Mouse (Mus musculus) CD4-positive, CD25-positive, alpha-beta regulatory T cell, adult 4 months (primary cell): Measurements from ENCODE around the gene Mgp. TPM values are rescaled to one million over a fixed set of nuclear protein-coding genes. Genes with fewer than 3 reads are reported as not detected.

Experiments
- ATAC-seq: one replicate; pipeline ENCODE4 v1.8.0; 2017
- polyA plus RNA-seq, 2 experiments: library from polyadenylated mRNA; unstranded; fragments of 100-300 nt; shearing (Covaris generic); gene quantifications; one replicate each; pipeline ENCODE4 v1.2.1; 2017

The Mgp gene
- polyA plus RNA-seq, 2 experiments from 2014 or later: not detected

DNA sequence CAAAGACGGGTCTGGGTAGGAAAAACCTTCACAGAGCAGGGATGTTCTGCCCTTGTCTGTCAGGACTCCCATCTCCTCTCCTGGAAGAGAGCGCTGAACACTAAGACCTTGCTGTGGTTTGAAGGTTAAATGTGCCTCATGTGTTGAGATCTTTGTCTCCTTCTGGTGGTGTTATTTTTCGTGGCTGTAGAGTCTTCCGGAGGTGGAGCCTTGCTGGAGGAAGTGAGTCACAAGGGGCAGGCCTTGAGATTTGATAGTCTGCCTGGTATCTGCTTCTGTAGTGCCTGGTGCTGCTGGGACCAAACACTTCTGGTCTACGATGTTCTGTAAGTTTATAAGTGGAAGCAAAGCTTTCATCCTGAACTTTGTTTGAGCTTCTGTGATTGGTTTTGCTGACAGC, 26.7 kb downstream of the Mgp start:
- ATAC-seq: no peak

DNA sequence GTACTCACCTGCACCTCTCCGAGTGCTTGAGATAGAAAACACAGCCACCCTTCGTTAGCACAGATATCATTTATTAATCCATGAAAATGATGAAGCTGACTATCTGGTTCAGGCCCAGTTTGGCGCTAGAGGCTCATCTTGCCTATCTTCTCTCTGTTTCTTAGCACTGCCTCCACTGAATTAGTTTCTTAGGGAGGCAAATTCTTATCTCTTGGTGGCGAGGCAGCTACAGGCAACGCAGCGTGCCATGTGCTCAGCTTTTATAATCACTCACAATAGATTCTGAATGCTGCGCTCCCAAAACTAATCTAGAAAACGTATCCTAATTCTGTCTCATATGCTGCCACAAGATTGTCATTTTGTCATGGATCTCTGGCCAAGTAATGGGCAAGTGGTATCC, 27.2 kb downstream of the Mgp start:
- no peak for ATAC-seq

DNA sequence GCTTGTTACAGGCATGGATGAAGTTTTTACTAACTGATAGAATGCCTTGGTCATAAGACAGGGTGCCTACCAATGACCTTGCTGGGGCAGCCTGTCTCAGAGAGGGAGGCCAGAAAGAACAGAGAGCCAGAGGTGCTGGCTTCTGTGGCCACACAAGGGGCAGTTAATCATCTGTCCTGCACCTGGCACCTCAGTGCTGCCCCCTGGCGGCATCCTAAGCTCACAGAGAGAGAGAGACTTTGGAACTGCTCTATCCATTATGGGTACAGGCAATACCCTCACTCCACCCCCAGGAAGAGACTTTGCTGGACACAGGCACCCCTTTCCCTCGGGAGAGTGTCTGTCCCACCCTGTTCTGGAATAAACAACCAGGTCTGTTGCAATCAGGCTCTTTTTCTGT, 27.8 kb downstream of the Mgp start:
- peak; percentile 51 for ATAC-seq

DNA sequence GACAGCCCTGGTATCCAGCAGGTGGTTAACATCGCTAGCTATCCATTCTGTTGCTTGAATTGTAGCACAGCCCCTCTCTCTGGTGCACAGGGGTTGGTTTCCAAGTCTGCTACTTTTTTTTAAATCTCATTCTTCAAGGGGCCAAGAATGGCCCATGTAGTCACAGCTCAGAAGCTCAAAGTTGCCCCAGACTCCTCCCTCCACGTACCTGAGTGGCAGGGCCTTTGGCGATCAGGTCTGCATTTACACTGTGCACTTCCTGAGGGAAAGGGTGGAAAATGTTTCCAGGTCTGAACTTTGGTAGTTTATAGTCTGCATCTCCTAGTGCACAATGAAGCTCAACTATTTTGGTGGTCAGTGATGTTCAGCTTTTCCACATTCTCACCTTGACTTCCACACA, 28.4 kb downstream of the Mgp start:
- no peak for ATAC-seq

DNA sequence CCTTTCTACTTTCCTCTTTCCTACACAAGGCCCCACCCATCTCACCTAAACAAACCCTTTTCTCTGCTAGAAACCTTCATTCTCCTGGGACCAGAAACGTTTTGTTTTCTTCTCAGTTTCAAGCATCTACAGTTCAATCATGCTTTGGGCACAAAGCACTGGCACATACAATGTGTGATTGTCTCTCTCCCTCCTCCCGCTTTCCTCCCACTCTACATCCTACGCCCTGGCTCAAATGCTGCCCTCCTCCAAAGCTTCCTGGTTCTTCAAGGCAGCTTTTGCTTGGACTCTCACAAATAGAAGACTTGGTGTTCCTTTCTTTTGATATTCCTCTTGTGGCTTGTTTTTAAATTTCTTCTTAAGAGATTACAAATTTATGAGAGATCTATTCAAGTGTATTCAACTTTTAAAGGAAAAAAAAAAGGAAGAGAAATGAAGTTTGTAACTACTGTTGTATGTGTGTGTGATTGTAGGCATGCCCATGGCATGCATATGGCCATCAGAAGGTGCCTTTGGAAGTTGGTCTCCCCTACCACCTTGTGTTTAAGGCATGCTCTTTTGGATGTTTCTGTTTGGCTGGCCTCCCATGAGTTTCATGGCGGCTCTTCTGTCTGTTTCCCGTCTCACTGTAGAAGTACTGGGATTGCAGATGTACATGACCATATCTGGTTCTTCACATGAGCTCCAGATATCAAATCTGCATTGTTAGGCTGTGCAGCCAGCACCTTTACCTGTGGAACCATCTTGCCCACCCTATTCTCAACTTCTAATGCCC, 29.7 kb downstream of the Mgp start:
- no peak for ATAC-seq

DNA sequence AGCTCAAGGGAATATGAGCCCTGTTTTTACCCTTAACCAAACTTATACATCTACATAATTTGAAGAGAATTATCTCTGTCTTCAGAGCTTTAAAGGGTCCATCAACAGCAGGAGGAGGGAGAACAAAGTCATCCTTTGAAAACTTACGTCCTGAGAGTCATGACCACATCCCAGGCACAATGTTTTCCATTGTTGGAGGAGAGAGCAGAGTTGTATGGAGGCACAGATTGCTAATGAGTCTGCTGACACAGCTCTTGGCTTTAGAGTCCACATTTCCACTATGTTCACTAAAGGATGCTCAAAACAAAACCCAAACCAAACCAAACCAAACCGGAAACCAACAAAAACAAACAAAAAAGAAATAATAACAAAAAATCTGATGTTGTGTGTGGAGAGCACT, 30.7 kb downstream of the Mgp start:
- no peak for ATAC-seq

DNA sequence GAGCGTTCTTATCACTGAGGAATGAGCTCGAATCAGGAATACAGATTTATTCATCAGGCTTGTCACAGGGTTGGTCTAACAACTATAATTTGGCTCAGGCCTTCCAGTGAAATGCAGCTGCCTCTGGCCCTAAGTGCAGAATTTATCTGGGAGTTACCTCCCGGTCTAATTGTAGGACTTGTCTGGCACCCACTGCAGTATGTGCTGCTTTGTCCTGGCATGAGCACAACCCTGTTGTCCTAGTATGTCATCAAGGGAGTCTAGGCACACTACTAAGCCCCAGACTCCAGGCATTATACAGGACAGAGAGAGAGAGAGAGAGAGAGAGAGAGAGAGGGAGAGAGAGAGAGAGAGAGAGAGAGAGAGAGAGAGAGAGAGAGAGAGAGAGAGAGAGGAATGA, 38.3 kb downstream of the Mgp start:
- ATAC-seq: no peak

DNA sequence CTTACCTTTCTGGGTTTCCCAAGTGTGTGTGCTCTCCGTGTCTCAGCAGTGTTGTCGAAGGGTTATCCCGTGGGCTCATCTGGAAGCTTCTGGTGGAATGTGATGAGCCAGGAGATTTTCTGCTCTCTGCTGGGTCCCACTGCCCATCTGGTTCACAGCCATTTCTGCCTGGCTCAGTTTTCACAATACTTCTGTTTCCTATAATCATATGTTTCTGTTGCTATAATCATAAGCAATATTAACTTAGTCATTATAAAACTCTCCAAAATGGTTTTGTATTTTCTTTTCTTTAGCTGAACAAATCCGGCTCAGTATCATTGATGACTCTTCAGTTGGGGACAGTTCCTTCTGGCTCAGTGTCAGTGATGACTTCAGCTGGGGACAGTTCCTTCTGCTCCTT, 40.3 kb downstream of the Mgp start, which contains the start of gene Smco3:
Gene Smco3 (minus strand): TSS at position 101 of the 400 bp plus-strand sequence.
- no peak for ATAC-seq

DNA sequence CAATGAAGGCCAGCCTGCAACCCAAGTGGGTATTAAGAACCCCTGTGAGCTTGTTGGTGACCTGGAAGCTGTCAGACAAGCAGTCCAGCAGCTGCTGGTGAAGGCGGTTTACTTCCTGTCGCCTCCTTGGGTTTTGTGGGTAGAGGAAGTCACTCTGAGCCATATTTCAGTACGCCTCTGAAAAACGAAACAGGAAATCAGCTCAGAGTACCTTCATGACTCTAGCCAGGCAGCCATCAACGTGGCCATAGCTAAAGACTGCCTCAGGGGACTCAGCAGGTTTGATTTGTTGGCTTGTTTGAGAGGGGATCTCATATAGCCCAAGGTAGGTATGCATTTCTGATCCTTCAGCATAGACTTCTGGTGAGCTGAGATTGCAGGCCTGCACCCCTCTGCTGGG, 43.9 kb downstream of the Mgp start:
- ATAC-seq: peak; percentile 13

DNA sequence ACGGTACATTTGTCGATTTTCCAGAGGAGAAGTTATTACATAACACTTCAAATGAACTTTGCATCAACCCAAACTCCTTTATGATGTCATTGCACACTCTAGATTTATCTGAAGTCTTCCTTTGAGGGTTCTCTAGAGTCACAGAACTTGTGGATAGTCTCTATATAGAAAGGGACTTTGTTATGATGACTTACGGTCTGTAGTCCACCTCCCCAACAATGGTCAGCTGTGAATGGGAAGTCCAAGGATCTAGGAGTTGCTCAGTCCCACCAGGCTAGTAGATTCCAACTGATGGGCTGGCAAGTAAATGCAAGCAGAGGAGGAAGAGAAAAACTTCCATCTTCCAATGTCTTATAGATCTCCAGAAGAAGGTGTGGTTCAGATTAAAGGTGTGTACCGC, 46.9 kb downstream of the Mgp start:
- ATAC-seq: no peak

DNA sequence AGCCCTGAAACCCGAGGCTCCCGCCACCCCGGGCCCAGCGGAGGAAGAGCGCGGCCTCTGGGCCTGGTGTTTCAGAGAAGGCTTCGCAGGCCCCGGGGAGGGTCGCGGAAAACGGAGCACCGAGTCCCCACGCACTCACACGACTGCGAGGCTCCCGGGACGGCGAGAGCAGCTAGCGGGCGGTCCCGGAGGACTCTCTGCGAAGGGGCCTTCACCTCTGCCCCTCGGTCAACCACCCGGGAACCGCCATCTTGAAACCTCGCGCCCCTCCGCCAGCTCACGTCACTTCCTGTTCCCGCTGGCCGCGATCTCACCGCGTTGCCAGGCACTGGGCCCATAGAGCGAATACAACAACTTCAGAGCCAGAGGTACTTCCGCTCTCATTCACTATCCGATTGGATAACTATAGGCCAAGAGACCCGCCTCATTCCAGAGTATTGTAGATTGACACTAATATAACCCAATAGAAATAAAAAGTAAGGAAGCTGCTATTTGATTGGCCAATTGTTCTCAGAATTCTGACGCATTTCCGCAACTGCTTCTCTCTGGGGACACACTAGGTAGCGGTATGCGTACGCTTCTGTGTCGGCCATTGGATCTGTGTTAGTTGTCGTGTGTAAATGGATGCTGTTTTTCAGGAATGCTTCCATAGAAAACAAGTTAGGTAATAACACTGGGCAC, 47.6 kb downstream of the Mgp start, which contains the start of gene Wbp11:
Gene Wbp11 (minus strand): TSS at position 353 of the 681 bp plus-strand sequence.
- peak; percentile 98 for ATAC-seq

DNA sequence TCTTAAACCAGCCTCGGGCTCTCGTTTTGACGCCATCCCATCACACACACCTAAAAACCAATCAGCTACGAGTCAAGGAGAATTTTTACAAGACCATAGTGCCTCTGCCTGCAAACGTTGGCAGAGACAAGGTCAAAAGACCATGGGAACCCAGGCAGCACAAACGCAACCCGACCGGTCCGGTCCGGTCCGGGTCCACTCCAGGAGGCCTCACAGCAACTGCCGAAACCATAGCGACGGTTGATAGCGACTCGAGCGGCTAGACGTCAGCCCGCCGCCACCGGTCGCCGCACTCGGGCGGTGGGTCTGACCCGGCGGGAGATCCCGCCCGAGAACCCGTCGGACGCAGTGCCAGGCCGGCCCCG, 48.1 kb downstream of the Mgp start, which contains the start of gene BC049715:
Gene BC049715 (plus strand): TSS at position 111 of the 365 bp plus-strand sequence.
- ATAC-seq: no peak

DNA sequence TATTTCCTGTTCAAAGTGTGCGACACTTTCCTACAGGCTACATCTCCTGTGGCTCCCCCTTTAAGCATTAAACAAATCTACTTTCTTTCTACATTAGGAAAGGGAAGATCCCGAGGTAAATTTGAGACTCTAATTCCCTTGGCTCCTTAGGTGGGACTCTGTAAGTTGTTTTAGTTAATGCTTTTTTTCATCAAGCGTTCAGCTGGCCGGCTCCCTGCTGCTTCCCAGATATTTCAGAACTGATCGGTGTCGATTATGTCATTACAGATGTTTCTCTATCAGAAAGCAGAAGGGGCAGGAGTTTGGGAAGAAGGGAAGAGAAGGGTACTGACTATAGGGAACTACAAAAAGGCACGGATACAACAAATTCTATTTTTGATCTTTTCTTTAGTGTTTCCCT, 48.5 kb downstream of the Mgp start:
- no peak for ATAC-seq

DNA sequence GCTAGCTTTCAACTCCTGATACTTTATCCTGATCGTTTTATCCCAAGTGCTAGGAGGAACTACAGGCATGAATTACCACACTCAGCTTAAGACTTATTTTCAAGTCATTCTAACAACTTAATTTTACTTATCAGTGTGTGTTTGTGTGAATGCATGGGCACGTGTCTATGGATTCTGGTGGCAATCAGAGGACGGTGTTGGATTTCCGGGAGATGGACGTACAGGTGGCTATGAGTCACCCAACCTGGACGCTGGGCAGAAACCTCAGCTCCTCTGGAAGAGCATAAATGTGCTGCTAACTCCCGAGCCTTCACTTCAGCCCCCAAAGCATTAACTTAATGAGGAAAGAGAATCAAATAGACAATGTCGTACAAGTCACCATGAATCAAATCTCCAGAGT, 50.6 kb downstream of the Mgp start:
- no peak for ATAC-seq

Other genes starting within 250 kb of the Mgp start
- gene Plbd1, start 213.9 kb downstream of the Mgp start, polyA plus RNA-seq: 1 to 10 TPM; 1.2 to 1.4 TPM
- not detected for gene Gucy2c, start 94.1 kb downstream of the Mgp start, polyA plus RNA-seq
- 1 to 10 TPM; 1.0 to 1.7 TPM for gene Hist4h4, start 71.4 kb downstream of the Mgp start, polyA plus RNA-seq
- gene H2afj, start 67.6 kb downstream of the Mgp start, polyA plus RNA-seq: 10 to 100 TPM; 73.4 to 92.2 TPM
- 1 to 10 TPM; 2.1 to 5.2 TPM for gene BC049715, start 48.2 kb downstream of the Mgp start, polyA plus RNA-seq
- 10 to 100 TPM; 58.3 to 63.6 TPM for gene Wbp11, start 47.6 kb downstream of the Mgp start, polyA plus RNA-seq
- not detected for gene Smco3, start 40.4 kb downstream of the Mgp start, polyA plus RNA-seq
- gene Art4, start 18.1 kb downstream of the Mgp start, polyA plus RNA-seq: 1 to 10 TPM; 3.7 to 5.7 TPM
- 1 to 10 TPM; 2.9 to 3.1 TPM for gene Erp27, start 46.4 kb upstream of the Mgp start, polyA plus RNA-seq
- under 1 TPM; 0.05 to 0.10 TPM for gene Pde6h, start 48.0 kb upstream of the Mgp start, polyA plus RNA-seq
- 1,000 to 10,000 TPM; 2,618 to 2,837 TPM for gene Arhgdib, start 66.1 kb upstream of the Mgp start, polyA plus RNA-seq